Mouse (Mus musculus): Measurements from ENCODE around the gene Ubash3a.

Ubash3a gene

GRCm38 (mm10) chr17:31216068-31216955 is 8.6 kb downstream of the Ubash3a start:
- DNase-seq, result peak; percentile 14

GRCm38 (mm10) chr17:31222810-31223310 is 15.2 kb downstream of the Ubash3a start:
- DNase-seq, result no peak

- no peak for DNase-seq
Observed at GRCm38 (mm10) chr17:31223835-31224234, 16.2 kb downstream of the Ubash3a start.

- DNase-seq, result no peak
Observed at GRCm38 (mm10) chr17:31224591-31224990, 16.9 kb downstream of the Ubash3a start.

GRCm38 (mm10) chr17:31226368-31226767 is 18.7 kb downstream of the Ubash3a start:
- DNase-seq, result no peak

GRCm38 (mm10) chr17:31226931-31227330 is 19.3 kb downstream of the Ubash3a start:
- DNase-seq, result no peak

GRCm38 (mm10) chr17:31231780-31232179 is 24.1 kb downstream of the Ubash3a start:
- DNase-seq, result no peak

- no peak for DNase-seq
Observed at GRCm38 (mm10) chr17:31232251-31233010, 24.8 kb downstream of the Ubash3a start.

GRCm38 (mm10) chr17:31235915-31236314 is 28.2 kb downstream of the Ubash3a start:
- no peak for DNase-seq

- no peak for DNase-seq
Observed at GRCm38 (mm10) chr17:31238234-31239020, 30.8 kb downstream of the Ubash3a start.

- no peak for DNase-seq
Observed at GRCm38 (mm10) chr17:31241156-31241555, 33.5 kb downstream of the Ubash3a start.

GRCm38 (mm10) chr17:31242764-31243163 is 35.1 kb downstream of the Ubash3a start:
- no peak for DNase-seq

- DNase-seq, result no peak
Observed at GRCm38 (mm10) chr17:31245321-31245720, 37.6 kb downstream of the Ubash3a start.

GRCm38 (mm10) chr17:31247144-31247543 is 39.5 kb downstream of the Ubash3a start:
- no peak for DNase-seq

- no peak for DNase-seq
Observed at GRCm38 (mm10) chr17:31253951-31254350, 46.3 kb downstream of the Ubash3a start.

GRCm38 (mm10) chr17:31254463-31254931 is 46.8 kb downstream of the Ubash3a start:
- peak; percentile 96 for DNase-seq

- no peak for DNase-seq
Observed at GRCm38 (mm10) chr17:31257149-31257548, 49.5 kb downstream of the Ubash3a start.

- DNase-seq, result no peak
Observed at GRCm38 (mm10) chr17:31257898-31258297, 50.2 kb downstream of the Ubash3a start.

- no peak for DNase-seq
Observed at GRCm38 (mm10) chr17:31258310-31258865, 50.7 kb downstream of the Ubash3a start.

- no peak for DNase-seq
Observed at GRCm38 (mm10) chr17:31259145-31259544, 51.5 kb downstream of the Ubash3a start.

GRCm38 (mm10) chr17:31259825-31260224 is 52.2 kb downstream of the Ubash3a start:
- no peak for DNase-seq

- no peak for DNase-seq
Observed at GRCm38 (mm10) chr17:31260430-31260829, 52.8 kb downstream of the Ubash3a start.
